Mouse (Mus musculus) left cerebral cortex, postnatal 4 days (tissue): ENCODE results near the gene Rex1bd. TPM values are rescaled to one million over a fixed set of nuclear protein-coding genes. Genes with fewer than 3 reads are reported as not detected.

Source experiments
- DNase-seq: peaks from one replicate; pipeline ENCODE4 v3.0.0-alpha.2; 2022
- intact Hi-C: fragments of 180-260 bp; cut with DNase I; formaldehyde crosslinking; loops from one replicate; pipeline ENCODE4 v1.15.1; 2025
- total RNA-seq, 2 experiments: library from RNA; stranded (reverse); gene quantifications; 2 replicates each; pipeline ENCODE4 v1.2.3; 2021

Rex1bd gene
- total RNA-seq, 2 experiments from 2014 or later, result 109 to 116 TPM

DNA sequence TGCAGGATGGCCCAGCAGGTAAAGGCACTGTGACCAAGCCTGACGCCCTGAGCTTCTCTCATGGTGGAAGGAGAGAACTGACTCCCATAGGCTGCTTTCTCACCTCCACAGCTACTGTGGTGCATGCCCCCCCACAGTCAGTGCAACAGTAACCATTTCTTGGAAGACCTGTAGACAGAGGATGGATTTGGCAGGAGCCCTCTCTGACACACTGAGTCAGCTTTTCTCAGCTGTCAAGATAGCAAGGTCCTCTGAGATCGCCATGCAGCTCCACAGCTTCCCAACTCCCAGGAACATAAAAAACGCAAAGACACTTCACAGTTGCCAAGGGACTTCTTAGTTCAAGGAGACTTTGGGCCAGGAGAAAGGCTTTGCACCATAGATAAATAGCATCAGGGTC is 48.1 kb downstream of the Rex1bd start:
- intact Hi-C loops, result no loop called here

DNA sequence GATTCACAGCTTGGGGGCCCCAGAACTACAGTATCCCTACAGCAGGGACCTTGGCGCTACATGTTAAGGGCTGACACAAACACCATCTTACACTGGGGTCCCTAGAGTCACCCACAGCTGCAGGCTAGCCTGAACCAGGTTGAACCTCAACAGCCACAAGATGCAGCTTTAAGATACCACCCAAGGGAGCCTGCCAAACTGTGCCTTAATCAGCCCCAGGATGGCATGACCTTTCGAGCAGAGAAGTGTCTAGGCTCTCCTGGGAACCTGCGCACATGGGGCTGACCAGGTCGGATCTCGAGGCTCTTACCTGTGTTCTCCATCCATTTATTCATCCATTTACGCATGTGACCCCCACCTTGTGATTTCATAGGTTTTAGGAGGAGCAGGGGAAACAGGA is 48.7 kb downstream of the Rex1bd start:
- intact Hi-C loops, result no loop called here
- no peak for DNase-seq

More for the DNA sequence above, 48.1 kb downstream of the Rex1bd start:
- no peak for DNase-seq

DNA sequence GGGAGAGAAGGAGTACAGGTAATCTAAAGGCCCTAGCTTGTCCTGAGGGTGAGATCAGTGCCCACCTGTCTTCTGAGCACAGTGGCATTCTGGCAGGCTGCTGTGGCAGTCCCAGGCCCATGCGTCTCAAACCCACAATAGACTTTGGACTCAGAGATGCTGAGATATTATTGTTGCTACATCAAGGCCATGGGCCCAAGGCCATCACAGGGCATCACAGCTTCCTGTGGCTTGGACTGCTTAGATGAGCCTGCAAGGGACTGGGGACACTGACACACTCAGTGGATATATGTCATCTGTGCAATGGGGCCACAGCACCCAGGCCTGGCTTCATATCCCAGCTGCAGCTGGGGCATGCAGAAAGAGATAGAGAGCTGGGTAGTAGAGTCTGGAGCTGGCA is 49.6 kb downstream of the Rex1bd start:
- no peak for DNase-seq
- intact Hi-C loops, result no loop called here

Other genes starting within 250 kb of the Rex1bd start
- gene Homer3, start 223.9 kb downstream of the Rex1bd start, total RNA-seq, result 10 to 100 TPM; 20.0 to 22.3 TPM
- 10 to 100 TPM; 65.7 to 69.9 TPM for gene Ddx49, start 204.3 kb downstream of the Rex1bd start, total RNA-seq
- gene Cope, start 204.2 kb downstream of the Rex1bd start, total RNA-seq, result 100 to 1,000 TPM; 110 to 113 TPM
- 10 to 100 TPM; 61.6 to 67.6 TPM for gene Cers1, start 191.0 kb downstream of the Rex1bd start, total RNA-seq
- gene Gdf1, start 176.9 kb downstream of the Rex1bd start, total RNA-seq, result 1 to 10 TPM; 6.8 to 7.9 TPM
- gene Upf1, start 153.5 kb downstream of the Rex1bd start, total RNA-seq, result 10 to 100 TPM; 54.9 to 55.3 TPM
- gene Comp, start 133.2 kb downstream of the Rex1bd start, total RNA-seq, result under 1 TPM in 1 of 2 experiments, not detected in 1; 0.20 TPM
- gene Crtc1, start 67.2 kb downstream of the Rex1bd start, total RNA-seq, result 100 to 1,000 TPM; 109 TPM
- gene Klhl26, start 29.8 kb downstream of the Rex1bd start, total RNA-seq, result 10 to 100 TPM; 26.3 to 28.7 TPM
- gene Tmem59l, start 19.4 kb downstream of the Rex1bd start, total RNA-seq, result 10 to 100 TPM; 65.7 to 80.3 TPM
- gene Crlf1, start 13.6 kb downstream of the Rex1bd start, total RNA-seq, result 10 to 100 TPM; 22.3 to 32.3 TPM
- gene Uba52, start 4.0 kb upstream of the Rex1bd start, total RNA-seq, result 1,000 to 10,000 TPM; 1,115 to 1,131 TPM
- gene Fkbp8, start 21.0 kb upstream of the Rex1bd start, total RNA-seq, result 100 to 1,000 TPM; 311 to 344 TPM
- 10 to 100 TPM; 31.9 to 33.0 TPM for gene Kxd1, start 21.2 kb upstream of the Rex1bd start, total RNA-seq
- gene Ell, start 32.7 kb upstream of the Rex1bd start, total RNA-seq, result 10 to 100 TPM; 17.7 to 20.0 TPM
- 10 to 100 TPM; 87.9 to 88.5 TPM for gene Isyna1, start 87.6 kb upstream of the Rex1bd start, total RNA-seq
- 100 to 1,000 TPM; 156 to 193 TPM for gene Ssbp4, start 102.1 kb upstream of the Rex1bd start, total RNA-seq
- gene Lrrc25, start 109.4 kb upstream of the Rex1bd start, total RNA-seq, result 1 to 10 TPM; 1.1 to 1.3 TPM
- not detected for gene Gdf15, start 125.7 kb upstream of the Rex1bd start, total RNA-seq
- gene Pgpep1, start 153.6 kb upstream of the Rex1bd start, total RNA-seq, result 10 to 100 TPM; 29.7 to 30.5 TPM
- 10 to 100 TPM; 85.2 to 93.7 TPM for gene Lsm4, start 166.5 kb upstream of the Rex1bd start, total RNA-seq
- 100 to 1,000 TPM; 146 to 158 TPM for gene Jund, start 192.2 kb upstream of the Rex1bd start, total RNA-seq
- gene Iqcn, start 196.7 kb upstream of the Rex1bd start, total RNA-seq, result under 1 TPM; 0.40 to 0.50 TPM
- gene Gm3336, start 211.8 kb upstream of the Rex1bd start, total RNA-seq, result not detected
- gene Pde4c, start 217.0 kb upstream of the Rex1bd start, total RNA-seq, result under 1 TPM; 0.56 to 0.66 TPM
- 100 to 1,000 TPM; 414 to 476 TPM for gene Rab3a, start 247.9 kb upstream of the Rex1bd start, total RNA-seq